Mouse (Mus musculus) cerebral cortex, adult 2 months (tissue): ENCODE data around the gene Fkbp10.

Experiments used
- WGBS: fragments of 180-500 bp; shearing (Covaris S2); methylation state at CpG from one replicate; pipeline ENCODE4 v1.1.7; 2018; 5-methylcytosine and 5-hydroxymethylcytosine counted together

Gene Fkbp10

GRCm38 (mm10) chr11:100414914-100415822, at the start of gene Fkbp10:
Gene Fkbp10, plus strand, starts transcription at chr11:100415697.
- 2% methylated on average over 30 of the region's 31 CpGs for WGBS

GRCm38 (mm10) chr11:100369145-100369544, 46.4 kb upstream of the Fkbp10 start:
- 72% methylated on average over 7 of the region's 7 CpGs for WGBS

- WGBS, result 76% methylated on average over 8 of the region's 8 CpGs
These were observed 45.7 kb upstream of the Fkbp10 start for GRCm38 (mm10) chr11:100369822-100370221.

GRCm38 (mm10) chr11:100371981-100372558, 43.4 kb upstream of the Fkbp10 start:
- 65% methylated on average over 8 of the region's 8 CpGs for WGBS

- WGBS, result 93% methylated on average over 9 of the region's 9 CpGs
These were observed 40.4 kb upstream of the Fkbp10 start for GRCm38 (mm10) chr11:100375127-100375526.

- WGBS, result 79% methylated on average over 4 of the region's 4 CpGs
These were observed 39.5 kb upstream of the Fkbp10 start for GRCm38 (mm10) chr11:100376005-100376404.

- WGBS, result 90% methylated on average over 21 of the region's 21 CpGs
These were observed 38.6 kb upstream of the Fkbp10 start for GRCm38 (mm10) chr11:100376746-100377389.

- WGBS, result 96% methylated on average over 14 of the region's 14 CpGs
These were observed 37.5 kb upstream of the Fkbp10 start for GRCm38 (mm10) chr11:100377989-100378388.

- 83% methylated on average over 5 of the region's 5 CpGs for WGBS
These were observed 37.1 kb upstream of the Fkbp10 start for GRCm38 (mm10) chr11:100378446-100378845.

- 90% methylated on average over 4 of the region's 4 CpGs for WGBS
These were observed 36.2 kb upstream of the Fkbp10 start for GRCm38 (mm10) chr11:100379311-100379710.

- WGBS, result 88% methylated on average over 6 of the region's 6 CpGs
These were observed 32.8 kb upstream of the Fkbp10 start for GRCm38 (mm10) chr11:100382682-100383081.

- 94% methylated on average over 3 of the region's 3 CpGs for WGBS
These were observed 30.5 kb upstream of the Fkbp10 start for GRCm38 (mm10) chr11:100385016-100385415.

- 71% methylated on average over 5 of the region's 5 CpGs for WGBS
These were observed 28.9 kb upstream of the Fkbp10 start for GRCm38 (mm10) chr11:100386586-100386985.

GRCm38 (mm10) chr11:100387111-100387510, 28.4 kb upstream of the Fkbp10 start:
- 92% methylated on average over 6 of the region's 6 CpGs for WGBS

GRCm38 (mm10) chr11:100387589-100388375, 27.7 kb upstream of the Fkbp10 start:
- WGBS, result 53% methylated on average over 14 of the region's 14 CpGs

GRCm38 (mm10) chr11:100388588-100388987, 26.9 kb upstream of the Fkbp10 start:
- 75% methylated on average over 6 of the region's 6 CpGs for WGBS

GRCm38 (mm10) chr11:100389931-100390445, 25.5 kb upstream of the Fkbp10 start:
- 47% methylated on average over 8 of the region's 8 CpGs for WGBS

GRCm38 (mm10) chr11:100391081-100391883, 24.2 kb upstream of the Fkbp10 start:
- 51% methylated on average over 9 of the region's 9 CpGs for WGBS

- 80% methylated on average over 7 of the region's 7 CpGs for WGBS
These were observed 23.6 kb upstream of the Fkbp10 start for GRCm38 (mm10) chr11:100391884-100392345.

GRCm38 (mm10) chr11:100392958-100393357, 22.5 kb upstream of the Fkbp10 start:
- WGBS, result 55% methylated on average over 5 of the region's 5 CpGs
